Mouse (Mus musculus): ENCODE data around the gene Birc3. TPM values are rescaled to one million over a fixed set of nuclear protein-coding genes. Genes with fewer than 3 reads are reported as not detected.

Birc3 gene
- 0.14 TPM for polyA plus RNA-seq (2012; fragmentation: generic; extraction: Trizol)

- Histone ChIP-seq H3K27me3 (ENCODE audit: control insufficient read depth, insufficient read depth, insufficient read length) (no peaks in the 10 kb centered on the region), H3K36me3 (ENCODE audit: control insufficient read depth, insufficient read depth) (no peaks in the 10 kb centered on the region), H3K4me3 (no peak within 1 kb of the TSS), H3K4me2 (ENCODE audit: low read depth) (peak within 1 kb of the TSS; percentile 2), H3K79me2 (ENCODE audit: control insufficient read depth, insufficient read depth) (no peaks in the 10 kb centered on the region), H3ac (ENCODE audit: control insufficient read depth, insufficient read length) (no peak within 1 kb of the TSS)
- TF ChIP-seq E2F4 (IDR thresholded peaks at IDR 0.05; ENCODE audit: insufficient read depth) (no peak), TCF3 (IDR thresholded peaks at IDR 0.05; ENCODE audit: insufficient read length, low read depth) (no peak), MYOG (IDR thresholded peaks at IDR 0.05; ENCODE audit: control insufficient read depth in 1 of 3, insufficient read depth in 1 of 3, insufficient read length in 2 of 3, low read depth in 2 of 3) (no peak), USF1 (IDR thresholded peaks at IDR 0.05; ENCODE audit: low read depth) (no peak), CEBPB (IDR thresholded peaks at IDR 0.05; ENCODE audit: insufficient read depth, poor library complexity, severe bottlenecking) (no peak), REST (IDR thresholded peaks at IDR 0.05; ENCODE audit: insufficient read depth, insufficient read length) (no peak), MAX (IDR thresholded peaks at IDR 0.05; ENCODE audit: low read depth) (no peak), TCF12 (IDR thresholded peaks at IDR 0.05; ENCODE audit: insufficient read depth, poor library complexity, severe bottlenecking) (no peak), POLR2AphosphoS2 (IDR thresholded peaks at IDR 0.05; ENCODE audit: insufficient read length, low read depth) (no peak), POLR2A (IDR thresholded peaks at IDR 0.05; ENCODE audit: insufficient read length, low read depth) (no peak), SRF (IDR thresholded peaks at IDR 0.05; ENCODE audit: control insufficient read depth, insufficient read length, low read depth) (no peak), MYOD1 (IDR thresholded peaks at IDR 0.05; ENCODE audit: control insufficient read depth in 1 of 3, insufficient read length in 2 of 3, low read depth in 2 of 3) (no peak)
Measured at GRCm38 (mm10) chr9:7872775-7873439, at the start of gene Birc3. Gene Birc3, minus strand, starts transcription at chr9:7873186.

- no peak overlapping the region for H3ac ChIP-seq (ENCODE audit: control insufficient read depth, insufficient read length)
- no peak overlapping the region for H3K4me2 ChIP-seq (ENCODE audit: low read depth)
- H3K4me3 ChIP-seq: no peak overlapping the region
- TF ChIP-seq MYOD1 (IDR thresholded peaks at IDR 0.05; ENCODE audit: control insufficient read depth in 1 of 3, insufficient read length in 2 of 3, low read depth in 2 of 3): no peak
- no peak for TF ChIP-seq POLR2AphosphoS2 (IDR thresholded peaks at IDR 0.05; ENCODE audit: insufficient read length, low read depth)
- no peak for TF ChIP-seq USF1 (IDR thresholded peaks at IDR 0.05; ENCODE audit: low read depth)
- no peak for TF ChIP-seq POLR2A (IDR thresholded peaks at IDR 0.05; ENCODE audit: insufficient read length, low read depth)
- TF ChIP-seq TCF12 (IDR thresholded peaks at IDR 0.05; ENCODE audit: insufficient read depth, poor library complexity, severe bottlenecking): no peak
- TF ChIP-seq TCF3 (IDR thresholded peaks at IDR 0.05; ENCODE audit: insufficient read length, low read depth): no peak
- TF ChIP-seq SRF (IDR thresholded peaks at IDR 0.05; ENCODE audit: control insufficient read depth, insufficient read length, low read depth): no peak
- no peaks in the 10 kb centered on the region for H3K36me3 ChIP-seq (ENCODE audit: control insufficient read depth, insufficient read depth)
- no peaks in the 10 kb centered on the region for H3K79me2 ChIP-seq (ENCODE audit: control insufficient read depth, insufficient read depth)
- H3K27me3 ChIP-seq (ENCODE audit: control insufficient read depth, insufficient read depth, insufficient read length): no peaks in the 10 kb centered on the region
Measured at GRCm38 (mm10) chr9:7914925-7915324, 41.9 kb upstream of the Birc3 start.

GRCm38 (mm10) chr9:7914487-7914886, 41.5 kb upstream of the Birc3 start:
- Histone ChIP-seq H3K4me3 (no peak overlapping the region), H3ac (ENCODE audit: control insufficient read depth, insufficient read length) (no peak overlapping the region), H3K27me3 (ENCODE audit: control insufficient read depth, insufficient read depth, insufficient read length) (no peaks in the 10 kb centered on the region), H3K79me2 (ENCODE audit: control insufficient read depth, insufficient read depth) (no peaks in the 10 kb centered on the region), H3K36me3 (ENCODE audit: control insufficient read depth, insufficient read depth) (no peaks in the 10 kb centered on the region), H3K4me2 (ENCODE audit: low read depth) (no peak overlapping the region)
- TF ChIP-seq E2F4 (IDR thresholded peaks at IDR 0.05; ENCODE audit: insufficient read depth): no peak
- TF ChIP-seq POLR2AphosphoS2 (IDR thresholded peaks at IDR 0.05; ENCODE audit: insufficient read length, low read depth): no peak
- TF ChIP-seq TCF12 (IDR thresholded peaks at IDR 0.05; ENCODE audit: insufficient read depth, poor library complexity, severe bottlenecking): no peak
- TF ChIP-seq CEBPB (IDR thresholded peaks at IDR 0.05; ENCODE audit: insufficient read depth, poor library complexity, severe bottlenecking): no peak
- no peak for TF ChIP-seq USF1 (IDR thresholded peaks at IDR 0.05; ENCODE audit: low read depth)
- no peak for TF ChIP-seq MAX (IDR thresholded peaks at IDR 0.05; ENCODE audit: low read depth)
- no peak for TF ChIP-seq MYOD1 (IDR thresholded peaks at IDR 0.05; ENCODE audit: control insufficient read depth in 1 of 3, insufficient read length in 2 of 3, low read depth in 2 of 3)
- no peak for TF ChIP-seq SRF (IDR thresholded peaks at IDR 0.05; ENCODE audit: control insufficient read depth, insufficient read length, low read depth)
- no peak for TF ChIP-seq POLR2A (IDR thresholded peaks at IDR 0.05; ENCODE audit: insufficient read length, low read depth)
- no peak for TF ChIP-seq TCF3 (IDR thresholded peaks at IDR 0.05; ENCODE audit: insufficient read length, low read depth)
- no peak for TF ChIP-seq MYOG (IDR thresholded peaks at IDR 0.05; ENCODE audit: control insufficient read depth in 1 of 3, insufficient read depth in 1 of 3, insufficient read length in 2 of 3, low read depth in 2 of 3)
- TF ChIP-seq REST (IDR thresholded peaks at IDR 0.05; ENCODE audit: insufficient read depth, insufficient read length): no peak

GRCm38 (mm10) chr9:7913953-7914352, 41.0 kb upstream of the Birc3 start:
- no peaks in the 10 kb centered on the region for H3K79me2 ChIP-seq (ENCODE audit: control insufficient read depth, insufficient read depth)
- H3K4me3 ChIP-seq: no peak overlapping the region
- no peaks in the 10 kb centered on the region for H3K27me3 ChIP-seq (ENCODE audit: control insufficient read depth, insufficient read depth, insufficient read length)
- no peak overlapping the region for H3ac ChIP-seq (ENCODE audit: control insufficient read depth, insufficient read length)
- no peak overlapping the region for H3K4me2 ChIP-seq (ENCODE audit: low read depth)
- no peak for TF ChIP-seq POLR2AphosphoS2 (IDR thresholded peaks at IDR 0.05; ENCODE audit: insufficient read length, low read depth)
- no peak for TF ChIP-seq TCF3 (IDR thresholded peaks at IDR 0.05; ENCODE audit: insufficient read length, low read depth)
- TF ChIP-seq REST (IDR thresholded peaks at IDR 0.05; ENCODE audit: insufficient read depth, insufficient read length): no peak
- no peak for TF ChIP-seq USF1 (IDR thresholded peaks at IDR 0.05; ENCODE audit: low read depth)
- no peak for TF ChIP-seq CEBPB (IDR thresholded peaks at IDR 0.05; ENCODE audit: insufficient read depth, poor library complexity, severe bottlenecking)
- H3K36me3 ChIP-seq (ENCODE audit: control insufficient read depth, insufficient read depth): no peaks in the 10 kb centered on the region
